Mouse (Mus musculus): ENCODE data around the gene Cep164. TPM values are rescaled to one million over a fixed set of nuclear protein-coding genes. Genes with fewer than 3 reads are reported as not detected.

The Cep164 gene
- total and polyA plus RNA-seq, 2 experiments from 2014 or later = 17.7 to 21.3 TPM

DNA sequence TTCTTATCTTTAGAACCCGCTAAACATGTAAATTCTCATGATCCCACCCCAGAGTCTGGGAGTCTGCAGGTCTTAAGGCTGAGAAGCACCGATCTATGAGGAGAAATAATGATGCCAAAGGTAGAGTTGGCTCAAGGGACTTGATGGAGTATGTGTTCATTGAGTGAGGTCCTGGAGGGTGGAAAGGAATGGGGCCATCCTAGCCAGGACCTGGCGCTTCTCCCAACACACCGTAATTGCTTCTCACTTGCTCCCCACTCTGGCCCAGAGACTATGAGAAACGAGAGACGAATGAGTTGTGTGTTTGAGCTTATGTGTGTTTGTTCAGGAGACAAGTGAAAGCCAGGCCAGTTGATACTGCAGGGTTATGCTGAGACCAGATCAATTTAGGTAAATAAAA lies 13.0 kb upstream of the Cep164 start:
- 84% methylated on average over 6 of the region's 6 CpGs for WGBS
- DNase-seq (ENCODE audit: low spot score) (no peak), ATAC-seq (ENCODE audit: low FRiP score) (no peak)
- H3K9me3 ChIP-seq (ENCODE audit: low read length) = no peaks in the 10 kb centered on the region
- H3K9ac ChIP-seq (replicated peaks; ENCODE audit: low read length, poor library complexity, severe bottlenecking) = no peak overlapping the region
- H3K27me3 ChIP-seq (ENCODE audit: insufficient read depth, low read length) = no peaks in the 10 kb centered on the region
- H3K4me1 ChIP-seq (ENCODE audit: insufficient read depth, low read length) = peaks cover 21% of the 10 kb centered on the region
- H3K27ac ChIP-seq (ENCODE audit: low read depth, low read length) = no peak overlapping the region
- TF ChIP-seq CTCF (IDR thresholded peaks at IDR 0.05) = no peak
- H3K4me3 ChIP-seq (ENCODE audit: low read depth, low read length) = no peak overlapping the region
- H3K36me3 ChIP-seq (ENCODE audit: insufficient read depth, low read length) = no peaks in the 10 kb centered on the region
- peak overlapping the region; percentile 98 for H3K4me2 ChIP-seq (ENCODE audit: low read depth, low read length, poor library complexity, severe bottlenecking)

DNA sequence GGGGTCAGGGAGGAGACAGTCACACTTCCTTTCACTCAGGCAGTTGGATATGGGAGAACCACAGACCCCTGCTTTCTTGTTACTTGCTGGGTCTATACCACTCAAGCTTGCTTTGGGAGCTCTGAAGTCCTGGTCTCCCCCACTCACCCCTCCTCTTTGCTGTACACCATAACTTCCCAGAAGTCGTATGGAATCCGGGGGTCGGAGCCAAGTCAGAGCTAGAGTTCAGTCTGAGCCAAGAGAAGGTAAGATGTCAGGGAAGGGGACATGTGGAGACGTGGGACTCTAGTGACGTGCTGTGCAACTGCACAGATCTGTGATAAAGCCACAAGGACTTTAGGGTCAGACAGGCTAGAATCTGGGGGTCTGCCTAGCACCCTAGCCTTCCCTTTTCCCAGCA lies 11.8 kb upstream of the Cep164 start:
- ATAC-seq (ENCODE audit: low FRiP score) = no peak
- no peak for TF ChIP-seq CTCF (IDR thresholded peaks at IDR 0.05)
- Histone ChIP-seq H3K9ac (replicated peaks; ENCODE audit: low read length, poor library complexity, severe bottlenecking) (peak overlapping the region; percentile 85), H3K4me2 (ENCODE audit: low read depth, low read length, poor library complexity, severe bottlenecking) (peak overlapping the region; percentile 98), H3K27me3 (ENCODE audit: insufficient read depth, low read length) (no peaks in the 10 kb centered on the region), H3K4me3 (ENCODE audit: low read depth, low read length) (peak overlapping the region; percentile 94), H3K9me3 (ENCODE audit: low read length) (no peaks in the 10 kb centered on the region), H3K4me1 (ENCODE audit: insufficient read depth, low read length) (peaks cover 21% of the 10 kb centered on the region), H3K36me3 (ENCODE audit: insufficient read depth, low read length) (no peaks in the 10 kb centered on the region), H3K27ac (ENCODE audit: low read depth, low read length) (no peak overlapping the region)
- 71% methylated on average over 5 of the region's 5 CpGs for WGBS
- DNase-seq (ENCODE audit: low spot score) = no peak

DNA sequence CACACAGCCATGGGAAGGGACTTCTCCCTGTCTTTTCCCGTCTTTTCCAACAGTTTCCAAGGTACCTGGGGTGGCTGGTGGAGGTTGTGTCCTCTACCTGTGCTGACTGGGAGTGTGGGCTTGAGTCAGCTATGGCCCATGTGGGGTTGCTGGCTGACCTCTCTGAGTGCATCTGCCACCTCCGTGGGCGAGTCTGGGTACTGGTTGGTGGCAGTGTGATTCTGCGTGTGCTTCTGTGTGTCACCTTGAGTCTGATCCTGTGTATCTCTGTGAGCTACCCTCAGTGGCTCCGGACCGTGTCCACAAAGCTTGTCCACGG lies 11.4 kb upstream of the Cep164 start:
- Histone ChIP-seq H3K4me1 (ENCODE audit: insufficient read depth, low read length) (peaks cover 21% of the 10 kb centered on the region), H3K9ac (replicated peaks; ENCODE audit: low read length, poor library complexity, severe bottlenecking) (peak overlapping the region; percentile 85), H3K4me3 (ENCODE audit: low read depth, low read length) (peak overlapping the region; percentile 94), H3K4me2 (ENCODE audit: low read depth, low read length, poor library complexity, severe bottlenecking) (peak overlapping the region; percentile 98), H3K27ac (ENCODE audit: low read depth, low read length) (no peak overlapping the region), H3K9me3 (ENCODE audit: low read length) (no peaks in the 10 kb centered on the region), H3K36me3 (ENCODE audit: insufficient read depth, low read length) (no peaks in the 10 kb centered on the region), H3K27me3 (ENCODE audit: insufficient read depth, low read length) (no peaks in the 10 kb centered on the region)
- DNase-seq (ENCODE audit: low spot score) (no peak), ATAC-seq (ENCODE audit: low FRiP score) (no peak)
- TF ChIP-seq CTCF (IDR thresholded peaks at IDR 0.05) = no peak
- 75% methylated on average over 7 of the region's 7 CpGs for WGBS

DNA sequence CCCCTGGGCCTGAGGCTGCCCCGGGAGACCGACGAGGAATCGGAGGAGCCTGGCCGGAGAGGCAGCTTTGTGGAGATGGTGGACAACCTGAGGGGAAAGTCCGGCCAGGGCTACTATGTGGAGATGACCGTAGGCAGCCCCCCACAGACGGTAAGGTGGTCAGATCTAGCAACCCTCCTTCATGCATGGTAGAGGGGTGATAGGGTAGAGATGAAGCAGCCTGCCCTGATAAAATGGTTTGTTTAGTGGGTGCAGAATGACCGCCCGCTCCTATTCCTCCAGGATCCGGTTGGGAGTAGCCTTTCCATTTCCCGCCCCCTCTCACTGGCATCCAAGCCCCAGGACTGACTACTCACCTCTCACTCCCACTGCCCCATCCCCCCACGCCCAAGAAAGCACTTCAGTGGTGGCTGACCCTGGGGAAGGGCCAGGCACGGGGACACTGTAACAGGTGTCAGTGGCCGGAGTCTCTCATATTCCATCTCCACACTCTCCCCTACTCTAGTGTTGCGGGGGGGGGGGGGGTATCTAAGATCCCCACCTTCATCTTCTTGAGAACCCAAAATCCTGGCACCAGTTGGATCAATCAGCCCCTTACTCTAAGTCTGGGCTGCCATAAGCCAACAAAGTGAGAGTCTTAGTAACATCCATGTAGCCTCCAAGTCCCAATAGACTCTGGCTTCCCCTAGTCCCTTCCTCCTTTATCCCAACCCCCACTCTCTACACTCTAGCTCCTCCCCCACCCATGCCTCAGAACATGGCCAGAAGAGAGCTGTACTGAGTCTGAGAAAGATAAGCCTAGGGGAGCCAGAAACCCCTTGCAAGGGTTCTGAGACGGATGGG lies 10.9 kb upstream of the Cep164 start:
- Histone ChIP-seq H3K4me3 (ENCODE audit: low read depth, low read length) (peak overlapping the region; percentile 94), H3K27me3 (ENCODE audit: insufficient read depth, low read length) (no peaks in the 10 kb centered on the region), H3K9me3 (ENCODE audit: low read length) (no peaks in the 10 kb centered on the region), H3K4me1 (ENCODE audit: insufficient read depth, low read length) (peaks cover 21% of the 10 kb centered on the region), H3K27ac (ENCODE audit: low read depth, low read length) (peak overlapping the region; percentile 83), H3K36me3 (ENCODE audit: insufficient read depth, low read length) (no peaks in the 10 kb centered on the region), H3K9ac (replicated peaks; ENCODE audit: low read length, poor library complexity, severe bottlenecking) (peak overlapping the region; percentile 85), H3K4me2 (ENCODE audit: low read depth, low read length, poor library complexity, severe bottlenecking) (peak overlapping the region; percentile 98)
- WGBS = 13% methylated on average over 17 of the region's 17 CpGs
- peak; percentile 28; the same call in 1 of the 2 replicates for ATAC-seq (ENCODE audit: low FRiP score)
- no peak for TF ChIP-seq CTCF (IDR thresholded peaks at IDR 0.05)
- DNase-seq (ENCODE audit: low spot score) = no peak

DNA sequence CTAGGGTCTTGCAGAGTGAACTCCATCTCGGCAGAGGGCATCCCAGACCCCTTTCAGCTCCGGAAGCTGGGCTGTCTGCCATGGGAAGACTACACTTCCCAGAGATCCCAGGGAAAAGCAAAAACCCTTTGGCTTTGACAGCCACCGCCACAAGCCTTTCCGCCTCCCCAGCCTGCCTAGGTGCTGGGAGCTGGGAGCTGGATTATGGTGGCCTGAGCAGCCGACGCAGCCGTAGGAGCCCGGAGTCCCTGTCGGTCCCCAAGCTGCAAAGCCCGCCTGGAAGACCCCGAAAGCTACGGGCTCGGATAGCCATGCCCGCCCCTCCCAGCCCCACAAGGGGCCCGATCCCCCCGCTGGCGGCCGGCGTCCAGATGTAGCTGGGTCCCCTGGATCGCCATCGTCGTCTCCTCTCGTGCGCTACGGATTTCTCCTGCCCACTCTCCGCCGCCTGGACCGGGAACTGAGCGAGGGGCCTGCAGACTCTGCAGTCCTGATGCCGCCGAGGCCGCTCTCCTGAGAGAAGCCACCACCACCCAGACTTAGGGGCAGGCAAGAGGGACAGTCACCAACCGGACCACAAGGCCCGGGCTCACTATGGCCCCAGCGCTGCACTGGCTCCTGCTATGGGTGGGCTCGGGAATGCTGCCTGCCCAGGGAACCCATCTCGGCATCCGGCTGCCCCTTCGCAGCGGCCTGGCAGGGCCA lies 10.1 kb upstream of the Cep164 start, which contains the start of gene Bace1:
Bace1 (plus strand) TSS at position 147 of the 705 bp plus-strand sequence.
- H3K4me3 ChIP-seq (ENCODE audit: low read depth, low read length) = peak within 1 kb of the TSS; percentile 94
- DNase-seq (ENCODE audit: low spot score) = peak; percentile 97

DNA sequence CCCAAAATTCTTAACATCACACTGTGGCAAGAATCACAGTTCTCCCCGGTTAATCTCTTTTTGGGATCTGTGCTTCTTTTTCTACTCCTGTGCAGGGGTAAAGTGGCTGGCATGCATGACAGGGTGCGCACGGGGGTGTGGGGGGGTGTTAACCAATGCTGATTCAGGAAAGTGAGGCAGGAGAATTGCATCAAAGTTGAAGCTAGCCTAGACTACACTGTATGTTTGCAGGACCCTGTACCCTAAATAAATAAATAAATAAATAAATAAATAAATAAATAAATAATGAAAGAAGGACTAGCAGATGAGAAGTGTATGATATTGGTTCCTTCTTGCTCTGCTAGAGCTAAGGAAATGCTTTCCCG lies 9.6 kb upstream of the Cep164 start:
- Histone ChIP-seq H3K27ac (ENCODE audit: low read depth, low read length) (no peak overlapping the region), H3K9ac (replicated peaks; ENCODE audit: low read length, poor library complexity, severe bottlenecking) (no peak overlapping the region), H3K4me2 (ENCODE audit: low read depth, low read length, poor library complexity, severe bottlenecking) (no peak overlapping the region), H3K4me3 (ENCODE audit: low read depth, low read length) (peak overlapping the region; percentile 94), H3K4me1 (ENCODE audit: insufficient read depth, low read length) (peaks cover 21% of the 10 kb centered on the region), H3K9me3 (ENCODE audit: low read length) (no peaks in the 10 kb centered on the region), H3K36me3 (ENCODE audit: insufficient read depth, low read length) (no peaks in the 10 kb centered on the region), H3K27me3 (ENCODE audit: insufficient read depth, low read length) (no peaks in the 10 kb centered on the region)
- TF ChIP-seq CTCF (IDR thresholded peaks at IDR 0.05) = no peak
- ATAC-seq (ENCODE audit: low FRiP score) = no peak
- whole genome bisulfite sequencing = 17% methylated on average over 4 of the region's 4 CpGs
- no peak for DNase-seq (ENCODE audit: low spot score)

More for the DNA sequence above, 10.1 kb upstream of the Cep164 start, which contains the start of gene Bace1:
- peak; percentile 69 for TF ChIP-seq CTCF (IDR thresholded peaks at IDR 0.05)
- ATAC-seq (ENCODE audit: low FRiP score) = peak; percentile 87
- H3K4me2 ChIP-seq (ENCODE audit: low read depth, low read length, poor library complexity, severe bottlenecking) = peak within 1 kb of the TSS; percentile 98
- WGBS = 1% methylated on average over 39 of the region's 40 CpGs
- no peaks in the 10 kb centered on the region for H3K27me3 ChIP-seq (ENCODE audit: insufficient read depth, low read length)
- no peaks in the 10 kb centered on the region for H3K9me3 ChIP-seq (ENCODE audit: low read length)
- peak within 1 kb of the TSS; percentile 83 for H3K27ac ChIP-seq (ENCODE audit: low read depth, low read length)
- H3K9ac ChIP-seq (replicated peaks; ENCODE audit: low read length, poor library complexity, severe bottlenecking) = peak within 1 kb of the TSS; percentile 85
- peaks cover 21% of the 10 kb centered on the region for H3K4me1 ChIP-seq (ENCODE audit: insufficient read depth, low read length)
- no peaks in the 10 kb centered on the region for H3K36me3 ChIP-seq (ENCODE audit: insufficient read depth, low read length)
